Comparison of ENCODE assay signal across 8 mouse cellular contexts in genomic region chr8:94876820-94877219, GRCm38 (mm10). TPM values are rescaled to one million over a fixed set of nuclear protein-coding genes. Genes with fewer than 3 reads are reported as not detected.
A peak's percentile ranks its signal among the peaks of the same experiment; 100 is the strongest.
DNase-seq lines count a peak whose midpoint lies in the region; ATAC-seq and TF ChIP-seq lines count a peak whose summit lies in the region.

No protein-coding gene starts in this region.

- peak overlapping the region; percentile 70 for H3K27ac ChIP-seq in heart, postnatal 0 days (ENCODE audit: low read depth)
- H3K27ac ChIP-seq in intestine, embryonic 14.5 days (ENCODE audit: low read depth), result no peak overlapping the region

- no peaks in the 10 kb centered on the region for H3K27me3 ChIP-seq in heart, postnatal 0 days (ENCODE audit: control insufficient read depth, insufficient read depth, low read length)
- 0 out of 2 replicates have a peak, but pooled peaks cover 4% of the 10 kb centered on the region for H3K27me3 ChIP-seq in intestine, embryonic 14.5 days (replicated peaks; ENCODE audit: control insufficient read depth, insufficient read depth, low read length)

- no peak overlapping the region for H3K9ac ChIP-seq in heart, postnatal 0 days (replicated peaks; ENCODE audit: low read depth, low read length)
- no peak overlapping the region for H3K9ac ChIP-seq in intestine, embryonic 14.5 days (ENCODE audit: low read length)

- peak overlapping the region; percentile 93; the same call in 1 of the 2 replicates for H3K4me2 ChIP-seq in heart, postnatal 0 days (ENCODE audit: low read depth, low read length)
- peak overlapping the region; percentile 91; the same call in 1 of the 2 replicates for H3K4me2 ChIP-seq in intestine, embryonic 14.5 days (ENCODE audit: low read length)

- no peaks in the 10 kb centered on the region for H3K36me3 ChIP-seq in heart, postnatal 0 days (replicated peaks; ENCODE audit: control insufficient read depth, insufficient read depth, low read length)
- no peaks in the 10 kb centered on the region for H3K36me3 ChIP-seq in intestine, embryonic 14.5 days (ENCODE audit: control insufficient read depth, insufficient read depth, low read length)

- DNase-seq in cerebellum, adult 11-12 months, result peak; percentile 4
- no peak for DNase-seq in cerebellum, adult 11 months
- no peak for DNase-seq in heart, postnatal 0 days (ENCODE audit: low spot score)
- DNase-seq in heart, postnatal 10 days, result no peak
- DNase-seq in intestine, embryonic 14.5 days (ENCODE audit: low spot score), result no peak
- peak; percentile 12 for DNase-seq in lung, postnatal 25 days (ENCODE audit: low spot score)
- DNase-seq in gastrocnemius, adult 8-10 months (ENCODE audit: low spot score in 2 of 2), result no peak
- no peak for DNase-seq in adrenal gland, postnatal 14 days

- intact Hi-C loops in heart, postnatal 10 days (cut with DNase I), result no loop called here

- ATAC-seq in heart, postnatal 0 days (ENCODE audit: insufficient read depth, low read depth), result no peak
- ATAC-seq in intestine, embryonic 14.5 days (replicated peaks; ENCODE audit: low FRiP score, low TSS enrichment, low read depth), result no peak

- H3K4me3 ChIP-seq in heart, postnatal 0 days (ENCODE audit: low read depth, low read length), result no peak overlapping the region
- no peak overlapping the region for H3K4me3 ChIP-seq in intestine, embryonic 14.5 days (ENCODE audit: low read depth, low read length)

- no peak for TF ChIP-seq CTCF in heart, postnatal 0 days (IDR thresholded peaks at IDR 0.05; ENCODE audit: low read depth)

- H3K9me3 ChIP-seq in heart, postnatal 0 days (replicated peaks; ENCODE audit: control insufficient read depth, low read length), result no peaks in the 10 kb centered on the region
- H3K9me3 ChIP-seq in intestine, embryonic 14.5 days (ENCODE audit: control insufficient read depth, low read length), result no peaks in the 10 kb centered on the region

- WGBS in heart, postnatal 0 days, result 50% methylated on average over 3 of the region's 3 CpGs
- WGBS in intestine, embryonic 14.5 days, result 33% methylated on average over 3 of the region's 3 CpGs

- no peak for TF ChIP-seq EP300 in heart, postnatal 0 days (IDR thresholded peaks at IDR 0.05; ENCODE audit: low read depth)

- H3K4me1 ChIP-seq in heart, postnatal 0 days (ENCODE audit: control insufficient read depth, insufficient read depth), result peaks cover 14% of the 10 kb centered on the region; the same call in 1 of the 2 replicates
- H3K4me1 ChIP-seq in intestine, embryonic 14.5 days (replicated peaks; ENCODE audit: control insufficient read depth, insufficient read depth, low read length), result peaks cover 28% of the 10 kb centered on the region

RNA-seq across cellular contexts. Expression of gene Dok4, which starts 0.7 kb away (rescaled TPM):
- total RNA-seq in heart, postnatal 0 days (2014; rRNA removed; ENCODE audit: low replicate concordance), result 43.4 and 59.1 TPM in 2 replicates
- polyA plus RNA-seq in heart, postnatal 0 days (2015; fragmentation: Nextera tagmentation; extraction: Ambion mirVana), result 27.7 and 28.7 TPM in 2 replicates
- 10 to 100 TPM; 34.2 to 44.2 TPM for total RNA-seq in heart, postnatal 10 days (2021)
- polyA plus RNA-seq in intestine, embryonic 14.5 days (2014; fragmentation: Nextera tagmentation; extraction: Ambion mirVana), result 24.1 and 27.7 TPM in 2 replicates
- 1 to 10 TPM; 2.5 to 4.7 (median 2.8) TPM for total RNA-seq in gastrocnemius, adult 8-10 months (2022)
- 19.7 and 20.7 TPM in 2 replicates for total RNA-seq in adrenal gland, postnatal 14 days (2021)

RNA-seq across cellular contexts. Expression of gene Polr2c, which starts 19.6 kb away (rescaled TPM):
- total RNA-seq in heart, postnatal 0 days (2014; rRNA removed; ENCODE audit: low replicate concordance), result 96.3 and 112 TPM in 2 replicates
- polyA plus RNA-seq in heart, postnatal 0 days (2015; fragmentation: Nextera tagmentation; extraction: Ambion mirVana), result 117 and 121 TPM in 2 replicates
- 10 to 100 TPM; 61.5 to 63.6 TPM for total RNA-seq in heart, postnatal 10 days (2021)
- polyA plus RNA-seq in intestine, embryonic 14.5 days (2014; fragmentation: Nextera tagmentation; extraction: Ambion mirVana), result 160 and 171 TPM in 2 replicates
- total RNA-seq in gastrocnemius, adult 8-10 months (2022), result 10 to 100 TPM; 52.3 to 61.1 (median 56.1) TPM
- 58.3 and 65.8 TPM in 2 replicates for total RNA-seq in adrenal gland, postnatal 14 days (2021)

RNA-seq across cellular contexts. Expression of gene Ciapin1, which starts 38.7 kb away (rescaled TPM):
- total RNA-seq in heart, postnatal 0 days (2014; rRNA removed; ENCODE audit: low replicate concordance), result 41.6 and 80.6 TPM in 2 replicates
- 84.0 and 92.2 TPM in 2 replicates for polyA plus RNA-seq in heart, postnatal 0 days (2015; fragmentation: Nextera tagmentation; extraction: Ambion mirVana)
- total RNA-seq in heart, postnatal 10 days (2021), result 10 to 100 TPM; 74.8 to 87.7 TPM
- 94.9 and 102 TPM in 2 replicates for polyA plus RNA-seq in intestine, embryonic 14.5 days (2014; fragmentation: Nextera tagmentation; extraction: Ambion mirVana)
- total RNA-seq in gastrocnemius, adult 8-10 months (2022), result 10 to 100 TPM; 25.4 to 55.4 (median 29.0) TPM
- total RNA-seq in adrenal gland, postnatal 14 days (2021), result 107 and 122 TPM in 2 replicates

RNA-seq across cellular contexts. Expression of gene Coq9, which starts 38.7 kb away (rescaled TPM):
- total RNA-seq in heart, postnatal 0 days (2014; rRNA removed; ENCODE audit: low replicate concordance), result 620 and 677 TPM in 2 replicates
- 290 and 300 TPM in 2 replicates for polyA plus RNA-seq in heart, postnatal 0 days (2015; fragmentation: Nextera tagmentation; extraction: Ambion mirVana)
- 100 to 1,000 TPM; 332 to 338 TPM for total RNA-seq in heart, postnatal 10 days (2021)
- polyA plus RNA-seq in intestine, embryonic 14.5 days (2014; fragmentation: Nextera tagmentation; extraction: Ambion mirVana), result 81.6 and 83.4 TPM in 2 replicates
- 100 to 1,000 TPM; 372 to 412 (median 383) TPM for total RNA-seq in gastrocnemius, adult 8-10 months (2022)
- 269 and 282 TPM in 2 replicates for total RNA-seq in adrenal gland, postnatal 14 days (2021)

RNA-seq across cellular contexts. Expression of gene Ccdc102a, which starts 41.1 kb away (rescaled TPM):
- 12.4 and 24.7 TPM in 2 replicates for total RNA-seq in heart, postnatal 0 days (2014; rRNA removed; ENCODE audit: low replicate concordance)
- polyA plus RNA-seq in heart, postnatal 0 days (2015; fragmentation: Nextera tagmentation; extraction: Ambion mirVana), result 10.1 and 10.6 TPM in 2 replicates
- 10 to 100 TPM; 15.3 to 16.0 TPM for total RNA-seq in heart, postnatal 10 days (2021)
- 27.5 and 28.2 TPM in 2 replicates for polyA plus RNA-seq in intestine, embryonic 14.5 days (2014; fragmentation: Nextera tagmentation; extraction: Ambion mirVana)
- 1 to 10 TPM; 2.5 to 3.5 (median 3.1) TPM for total RNA-seq in gastrocnemius, adult 8-10 months (2022)
- 8.1 and 10.1 TPM in 2 replicates for total RNA-seq in adrenal gland, postnatal 14 days (2021)

Comparison
In these comparisons a context has a peak if more than half of its experiments do, and no peak if none do; other contexts are left out.
1. DNase-seq: peak in cerebellum, adult 11-12 months (single experiment) and lung, postnatal 25 days (single experiment); none in cerebellum, adult 11 months (single experiment), heart, postnatal 0 days (single experiment), heart, postnatal 10 days (0 of 2), intestine, embryonic 14.5 days (single experiment), gastrocnemius, adult 8-10 months (0 of 2) and adrenal gland, postnatal 14 days (single experiment).